Mouse (Mus musculus) left cerebral cortex, adult 2 months (tissue): ENCODE data around the gene Gm6096. TPM values are rescaled to one million over a fixed set of nuclear protein-coding genes. Genes with fewer than 3 reads are reported as not detected.

Experiments used
- DNase-seq, 2 experiments: peaks; one replicate each; pipeline ENCODE4 v3.0.0; 2021 to 2022; ENCODE audit warnings: low spot score in 2 of 2, mixed read lengths in 1 of 2; ENCODE audit errors: extremely low spot score in 1 of 2
- H3K27ac ChIP-seq: fragments of 200-600 bp; 2 replicates; pipeline ENCODE4 v1.8.1; 2022
- H3K4me3 ChIP-seq: fragments of 200-600 bp; 2 replicates; pipeline ENCODE4 v1.8.1; 2022
- CTCF ChIP-seq: fragments of 200-600 bp; IDR thresholded peaks from 2 replicates; pipeline ENCODE4 v1.8.1; 2022; ENCODE audit warnings: antibody characterized with exemption, mild to moderate bottlenecking, moderate library complexity
- intact Hi-C: fragments of 180-260 bp; cut with DNase I; formaldehyde crosslinking; loops from one replicate; pipeline ENCODE4 v1.15.1; 2025
- total RNA-seq, 2 experiments: library from RNA; stranded (reverse); gene quantifications; 2 replicates each; pipeline ENCODE4 v1.2.3; 2021

Gene Gm6096
- total RNA-seq, 2 experiments from 2014 or later, result not detected

DNA sequence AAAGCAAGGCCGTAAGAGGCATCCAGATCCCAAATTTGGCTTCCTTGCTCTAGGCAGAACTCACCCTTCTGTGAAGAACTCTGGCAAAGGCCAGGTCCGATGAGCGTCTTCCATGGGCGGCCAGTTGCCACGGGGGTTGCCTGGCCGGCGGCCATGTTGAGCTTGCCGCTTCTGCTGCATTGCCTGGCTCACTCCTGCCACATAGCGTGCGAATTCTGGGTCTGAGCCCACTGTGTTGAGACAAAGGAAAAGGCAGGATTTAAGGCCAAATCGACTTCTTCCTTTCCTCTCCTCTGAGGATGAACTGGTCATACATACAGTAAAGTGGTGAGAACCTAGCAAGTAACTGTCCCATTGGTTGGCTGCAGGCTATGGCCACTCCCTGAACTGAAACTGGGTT is 8.7 kb upstream of the Gm6096 start:
- TF ChIP-seq CTCF, result no peak; the same call in 1 of the 2 replicates
- intact Hi-C loops, result no loop called here
- Histone ChIP-seq H3K27ac (no peak overlapping the region), H3K4me3 (no peak overlapping the region)
- no peak for DNase-seq

DNA sequence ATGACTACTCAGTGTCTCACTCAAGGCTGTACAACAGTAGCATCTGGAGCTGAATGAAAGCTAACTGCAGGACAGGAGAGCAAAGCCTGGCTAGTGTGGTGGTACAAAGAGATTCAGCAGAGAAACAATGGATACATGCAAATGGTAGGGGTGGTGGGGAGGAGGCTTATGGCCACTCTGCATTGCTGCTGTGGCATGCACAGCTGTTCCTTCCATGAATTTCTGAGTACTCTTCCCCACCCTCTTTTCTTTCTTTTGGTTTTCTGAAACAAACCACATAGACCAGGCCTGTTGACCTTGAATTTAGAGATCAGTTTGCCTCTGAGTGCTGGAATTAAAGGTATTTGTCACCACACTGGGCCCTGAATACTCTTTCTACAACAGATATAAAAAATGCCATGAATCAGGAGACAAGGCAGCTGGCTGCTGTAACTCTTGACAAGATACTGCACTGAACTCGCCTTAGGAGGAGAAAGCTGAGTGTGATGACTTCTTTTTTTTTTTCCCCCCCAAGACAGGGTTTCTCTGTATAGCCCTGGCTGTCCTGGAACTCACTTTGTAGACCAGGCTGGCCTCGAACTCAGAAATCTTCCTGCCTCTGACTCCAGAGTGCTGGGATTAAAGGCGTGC is 3.9 kb upstream of the Gm6096 start:
- H3K27ac ChIP-seq, result no peak overlapping the region
- no peak for DNase-seq
- intact Hi-C loops, result no loop called here
- H3K4me3 ChIP-seq, result no peak overlapping the region
- no peak for TF ChIP-seq CTCF

DNA sequence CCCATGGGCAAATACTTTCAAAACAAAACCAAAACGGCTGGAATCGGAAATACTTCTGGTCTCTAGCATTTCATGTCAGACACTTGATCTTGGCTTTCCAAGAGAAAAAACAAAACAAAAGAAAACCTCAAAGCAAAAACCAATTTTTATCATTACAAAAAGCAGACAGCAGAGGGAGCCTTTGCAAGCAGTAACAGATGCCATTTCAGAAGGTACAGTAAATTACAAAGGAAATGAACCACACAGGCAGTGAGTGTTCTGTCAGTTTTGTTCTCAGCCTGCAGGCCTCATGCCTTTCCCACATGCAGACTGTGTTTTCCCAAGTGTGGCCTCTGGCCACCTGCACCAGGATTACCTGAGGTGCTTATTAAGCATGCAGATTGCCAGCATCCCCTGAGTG is 1.2 kb downstream of the Gm6096 start:
- H3K27ac ChIP-seq, result no peak overlapping the region; the same call in 1 of the 2 replicates
- no peak for DNase-seq
- intact Hi-C loops, result loop anchor here (5.0 kb wide), 1 partner anchor 405 kb away; the partner anchor contains the start of gene Kctd15
- no peak overlapping the region for H3K4me3 ChIP-seq
- TF ChIP-seq CTCF, result peak; percentile 79

DNA sequence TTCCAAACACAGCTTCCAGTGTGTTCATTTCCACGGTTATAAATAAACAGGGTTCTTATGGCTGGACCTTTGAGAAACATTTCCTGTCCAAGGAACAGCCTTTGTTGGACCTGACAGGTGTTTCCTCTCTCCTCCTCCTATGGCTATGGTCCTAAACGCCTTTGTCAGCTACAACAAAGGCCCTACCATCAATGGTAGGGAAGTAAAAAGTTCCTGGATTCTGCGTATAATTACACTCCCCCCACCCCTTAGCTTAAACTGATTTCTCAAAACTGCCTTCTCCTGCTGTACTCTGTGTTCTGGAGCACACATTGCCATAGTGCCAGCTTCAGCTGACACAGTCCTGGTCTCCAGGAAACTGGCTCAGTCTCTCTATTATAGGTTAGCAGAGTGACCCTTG is 4.3 kb downstream of the Gm6096 start:
- peak overlapping the region; percentile 71 for H3K27ac ChIP-seq
- no peak for DNase-seq
- H3K4me3 ChIP-seq, result no peak overlapping the region
- intact Hi-C loops, result no loop called here
- no peak for TF ChIP-seq CTCF

DNA sequence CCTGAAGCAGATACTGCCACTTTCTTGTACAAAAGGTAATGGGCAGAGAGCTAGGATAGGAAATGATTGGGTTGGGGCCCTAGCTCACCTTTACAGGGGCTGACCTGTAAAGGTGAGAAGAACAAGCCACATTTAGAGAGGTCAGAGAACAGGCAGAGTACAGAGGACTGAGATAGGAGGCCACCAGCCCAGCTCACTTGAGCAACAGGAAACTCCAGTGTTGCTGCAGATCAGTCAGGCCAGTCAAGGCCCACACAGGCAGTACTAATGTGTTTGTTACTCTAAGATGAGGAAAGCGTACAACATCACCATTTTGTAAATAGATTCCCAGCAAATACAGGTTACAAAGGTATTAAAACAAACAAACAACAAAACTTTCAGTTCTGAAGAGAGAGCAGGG is 5.1 kb downstream of the Gm6096 start:
- Histone ChIP-seq H3K27ac (peak overlapping the region; percentile 71), H3K4me3 (no peak overlapping the region)
- no peak for DNase-seq
- TF ChIP-seq CTCF, result no peak
- intact Hi-C loops, result no loop called here

DNA sequence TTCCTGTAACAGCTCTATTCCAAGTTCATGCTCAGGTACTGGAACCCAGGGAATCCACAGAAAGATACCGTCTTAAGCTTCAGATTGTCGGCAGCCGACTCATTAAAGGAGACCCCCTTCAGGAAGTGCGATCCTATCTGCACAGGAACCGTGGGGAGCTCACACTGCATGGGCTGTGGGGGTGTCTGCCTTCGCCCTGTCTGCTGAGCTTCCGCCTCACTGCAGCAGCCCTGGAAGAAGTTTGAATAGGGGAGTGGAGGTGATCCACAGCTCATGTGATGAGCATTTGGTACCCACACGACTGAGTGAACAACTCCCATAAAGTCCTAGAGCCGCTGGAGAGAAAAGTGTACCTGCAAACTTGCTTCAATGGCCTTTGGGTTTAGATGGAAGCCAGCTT is 6.4 kb downstream of the Gm6096 start:
- Histone ChIP-seq H3K4me3 (no peak overlapping the region), H3K27ac (peak overlapping the region; percentile 65)
- DNase-seq, result no peak
- intact Hi-C loops, result no loop called here
- no peak for TF ChIP-seq CTCF

DNA sequence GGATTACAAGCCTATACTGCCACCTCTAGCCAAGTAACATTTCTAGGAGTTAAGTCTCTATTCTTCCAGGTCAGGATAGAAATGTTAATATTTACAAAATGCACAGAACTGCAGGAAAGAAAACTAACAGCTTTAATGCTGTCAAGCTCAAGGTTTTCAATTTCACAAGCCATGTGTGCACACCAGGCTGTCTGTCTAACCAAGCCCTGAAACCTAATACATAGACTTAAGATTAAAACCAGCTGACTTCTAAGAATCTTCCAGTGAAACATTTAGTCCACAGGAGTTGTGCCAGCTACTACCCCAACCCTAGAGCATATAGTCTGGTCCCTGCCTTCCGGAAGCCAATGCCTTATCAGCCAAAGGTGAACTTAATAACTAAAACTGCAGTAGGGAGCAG is 7.6 kb downstream of the Gm6096 start:
- H3K27ac ChIP-seq, result no peak overlapping the region
- no peak for DNase-seq
- no peak for TF ChIP-seq CTCF
- intact Hi-C loops, result no loop called here
- H3K4me3 ChIP-seq, result no peak overlapping the region

DNA sequence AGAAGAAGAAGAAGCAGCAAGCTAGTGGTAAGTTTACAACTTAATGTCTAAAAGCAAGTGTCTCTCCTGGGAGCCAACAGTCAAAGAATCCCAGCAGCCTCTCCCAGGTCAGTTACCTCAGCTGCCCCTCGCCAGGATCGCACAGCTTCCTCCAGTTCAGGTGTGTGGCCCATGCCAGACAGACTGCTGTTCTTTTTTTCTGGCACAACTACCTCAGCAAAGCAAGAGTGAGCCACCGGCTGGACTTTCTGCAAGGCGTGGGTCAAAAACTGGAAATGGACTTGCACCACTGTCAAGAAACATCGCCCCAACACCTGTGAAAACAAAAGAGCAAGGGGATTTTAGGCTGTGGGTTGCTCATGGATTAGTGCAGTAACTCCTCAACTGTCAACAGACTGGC is 12.6 kb downstream of the Gm6096 start:
- intact Hi-C loops, result no loop called here
- Histone ChIP-seq H3K4me3 (no peak overlapping the region), H3K27ac (no peak overlapping the region)
- no peak for DNase-seq
- TF ChIP-seq CTCF, result no peak

DNA sequence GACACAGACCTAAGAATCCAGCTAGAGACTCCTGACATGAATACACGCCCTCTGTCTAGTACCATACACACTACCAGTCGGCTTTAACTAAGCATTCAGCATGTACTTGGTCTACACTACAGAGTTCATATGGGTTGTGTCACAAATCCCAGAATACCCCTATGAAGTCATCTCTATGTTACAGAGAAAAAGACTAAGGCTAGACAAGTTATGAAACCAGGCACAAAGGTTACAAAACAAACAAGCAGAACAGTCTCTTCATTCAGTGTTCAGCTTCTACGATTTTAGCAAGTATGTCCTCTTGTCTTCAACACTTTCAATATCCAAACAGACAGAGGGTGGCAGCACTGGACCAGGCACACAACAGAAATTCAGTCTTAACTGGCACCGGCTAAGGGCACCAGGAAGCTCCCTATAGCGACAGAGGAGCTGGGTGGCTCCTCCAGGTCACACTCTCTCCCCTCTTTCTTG is 15.1 kb downstream of the Gm6096 start:
- TF ChIP-seq CTCF, result peak; percentile 73
- DNase-seq, result peak; percentile 56 to 61
- H3K4me3 ChIP-seq, result no peak overlapping the region
- intact Hi-C loops, result loop anchor here (2.0 to 5.0 kb wide), 2 partner anchors 46 to 83 kb away; partner anchors contain the start of gene 4931406P16Rik
- peak overlapping the region; percentile 1; the same call in 1 of the 2 replicates for H3K27ac ChIP-seq

DNA sequence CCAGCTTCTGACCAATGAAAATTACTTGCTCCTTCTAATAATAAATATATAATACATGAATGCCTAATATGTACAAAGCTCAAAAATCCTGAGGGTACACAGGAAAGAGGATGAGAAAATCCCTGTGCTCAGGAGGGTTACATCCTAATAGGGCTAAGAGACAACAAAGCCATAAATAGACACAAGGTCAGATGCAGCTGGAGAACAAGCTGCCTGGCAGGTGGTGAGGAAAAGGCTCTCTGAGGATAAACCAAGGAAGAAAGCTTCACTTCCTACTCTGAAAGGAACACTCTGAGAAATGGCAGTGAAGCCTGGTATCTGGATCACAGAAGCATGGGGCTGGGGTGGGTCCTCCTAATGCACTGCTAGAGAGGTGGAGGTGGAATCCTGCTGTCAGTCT is 15.6 kb downstream of the Gm6096 start:
- no peak overlapping the region for H3K4me3 ChIP-seq
- intact Hi-C loops, result loop anchor here (2.0 to 5.0 kb wide), 2 partner anchors 46 to 82 kb away; partner anchors contain the start of gene 4931406P16Rik
- no peak for DNase-seq
- no peak for TF ChIP-seq CTCF
- peak overlapping the region; percentile 1; the same call in 1 of the 2 replicates for H3K27ac ChIP-seq

DNA sequence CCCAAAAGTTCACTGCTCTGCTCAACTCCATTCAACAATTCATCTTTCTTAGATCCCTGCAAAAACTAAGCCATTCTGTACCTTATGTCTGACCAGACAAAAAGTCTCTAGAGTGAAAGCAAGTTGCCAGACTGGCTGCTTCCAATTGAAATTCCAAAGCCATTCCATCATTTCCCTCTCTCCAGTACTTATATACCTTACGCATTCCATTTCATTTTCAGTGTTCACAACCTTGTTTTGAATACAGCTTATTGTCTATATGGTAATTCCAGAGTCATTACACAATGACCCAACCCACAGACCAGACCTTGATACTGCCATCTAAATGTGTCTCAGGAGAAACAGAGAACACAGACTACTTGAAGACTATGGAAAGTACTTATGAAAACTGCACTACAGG is 17.6 kb downstream of the Gm6096 start:
- DNase-seq, result no peak
- Histone ChIP-seq H3K4me3 (no peak overlapping the region), H3K27ac (peak overlapping the region; percentile 13; the same call in 1 of the 2 replicates)
- TF ChIP-seq CTCF, result no peak
- intact Hi-C loops, result loop anchor here (5.0 kb wide), 1 partner anchor 44 kb away; the partner anchor contains the start of gene 4931406P16Rik

DNA sequence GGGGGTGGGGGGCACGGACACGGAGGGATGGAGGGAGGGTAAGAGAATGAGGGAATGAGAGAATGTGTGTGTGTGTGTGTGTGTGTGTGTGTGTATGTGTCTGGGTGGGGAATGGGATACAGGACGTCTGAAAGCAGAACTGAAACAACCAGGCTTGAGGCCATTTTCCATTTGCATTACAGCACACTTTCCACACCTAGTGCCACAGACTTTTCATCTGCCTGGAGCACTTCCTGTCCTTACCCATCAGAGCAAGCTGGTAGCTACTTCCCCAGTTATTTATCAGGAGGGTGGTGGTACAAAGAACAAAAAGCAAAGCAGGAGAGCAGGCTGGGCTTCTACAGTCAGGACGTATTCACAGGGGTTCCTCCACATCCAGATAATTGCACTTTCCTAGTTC is 21.6 kb downstream of the Gm6096 start:
- no peak overlapping the region for H3K4me3 ChIP-seq
- intact Hi-C loops, result no loop called here
- no peak overlapping the region for H3K27ac ChIP-seq
- DNase-seq, result no peak
- no peak for TF ChIP-seq CTCF

DNA sequence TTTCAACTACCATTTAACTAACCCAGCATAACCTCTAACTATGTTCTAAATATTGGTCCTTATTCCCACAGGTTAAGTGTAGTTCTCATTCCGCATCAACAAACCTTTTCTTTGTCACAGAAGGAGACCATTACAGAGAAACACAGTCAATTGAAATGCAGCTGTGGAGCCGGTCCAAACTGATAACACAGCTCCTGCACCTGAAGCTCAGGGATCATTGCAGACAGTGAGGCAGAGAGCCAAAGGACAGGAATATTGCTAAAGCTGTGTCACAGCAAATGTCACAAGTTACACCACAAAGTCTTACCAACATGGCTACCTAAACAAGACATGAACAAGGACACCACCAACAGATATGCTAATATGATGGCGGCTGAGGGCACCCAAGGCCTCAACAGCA is 25.2 kb downstream of the Gm6096 start:
- DNase-seq, result no peak
- Histone ChIP-seq H3K27ac (no peak overlapping the region), H3K4me3 (no peak overlapping the region)
- no peak for TF ChIP-seq CTCF
- intact Hi-C loops, result no loop called here
